Mouse (Mus musculus) G1E (cell line): ENCODE measurements around the gene Nup153.

ENCODE experiments used
- CTCF ChIP-seq: IDR thresholded peaks from 2 replicates; pipeline ENCODE4 v1.5.1; 2012; ENCODE audit warnings: low read depth, low read length, inconsistent platforms, mixed read lengths
- GATA1 ChIP-seq: IDR thresholded peaks from 2 replicates; pipeline ENCODE4 v1.6.1; 2012; ENCODE audit warnings: borderline replicate concordance, low read length, inconsistent platforms, mixed read lengths
- GATA2 ChIP-seq: IDR thresholded peaks from 2 replicates; pipeline ENCODE4 v1.6.1; 2012; ENCODE audit warnings: low read depth, low read length, inconsistent platforms, borderline replicate concordance
- TAL1 ChIP-seq: conservative IDR thresholded peaks from 2 replicates; pipeline ENCODE4 v1.6.1; 2012; ENCODE audit warnings: low read depth, low read length, inconsistent platforms, mixed read lengths

GRCm38 (mm10) chr13:46696788-46697187 is 31.0 kb downstream of the Nup153 start:
- TF ChIP-seq CTCF: no peak
- TF ChIP-seq GATA1: no peak
- no peak for TF ChIP-seq TAL1
- TF ChIP-seq GATA2: no peak
